Mouse (Mus musculus) cortical plate, adult 2 months (tissue): Measurements from ENCODE around the gene Nelfe. TPM values are rescaled to one million over a fixed set of nuclear protein-coding genes. Genes with fewer than 3 reads are reported as not detected.
"Not testable (repeated sequence)": the region's sequence is repeated elsewhere in the genome, so short reads cannot be mapped to it uniquely, and the experiment has no call there.

Source experiments
- H3K27ac ChIP-seq: fragments of 200-500 bp; 2 replicates; pipeline ENCODE4 v1.5.1; 2012; ENCODE audit warnings: low read length, control low read depth, inconsistent platforms; ENCODE audit not compliant: insufficient read depth
- H3K4me1 ChIP-seq: fragments of 200-500 bp; 2 replicates; pipeline ENCODE4 v1.6.1; 2011; ENCODE audit warnings: low read length; ENCODE audit not compliant: control insufficient read depth, insufficient read depth
- H3K4me3 ChIP-seq: fragments of 200-500 bp; 2 replicates; pipeline ENCODE4 v1.5.1; 2011; ENCODE audit warnings: mild to moderate bottlenecking, low read length, control low read depth; ENCODE audit not compliant: insufficient read depth
- CTCF ChIP-seq: fragments of 200-500 bp; IDR thresholded peaks from 2 replicates; pipeline ENCODE4 v1.5.1; 2011; ENCODE audit warnings: mild to moderate bottlenecking, control low read depth, low read length; ENCODE audit not compliant: insufficient read depth; ENCODE audit errors: extremely low read depth
- POLR2A ChIP-seq: fragments of 200-500 bp; IDR thresholded peaks from 2 replicates; pipeline ENCODE4 v1.6.1; 2011; ENCODE audit warnings: mild to moderate bottlenecking, low read length, control low read depth; ENCODE audit not compliant: insufficient read depth; ENCODE audit errors: extremely low read depth
- polyA plus RNA-seq: library from polyadenylated mRNA; depleted of rRNA; stranded (reverse); fragments of >200 nt; gene quantifications from 2 replicates; pipeline ENCODE4 v1.2.3, GENCODE M21; 2012; rRNA removed

The Nelfe gene
- polyA plus RNA-seq, result 56.3 and 65.8 TPM in 2 replicates

- TF ChIP-seq POLR2A (peak; percentile 33; the same call in 1 of the 2 replicates), CTCF (no peak)
- H3K4me3 ChIP-seq, result peak within 1 kb of the TSS; percentile 88
- peaks cover 7% of the 10 kb centered on the region; the same call in 1 of the 2 replicates for H3K4me1 ChIP-seq
Observed at GRCm38 (mm10) chr17:34849722-34850516, at the start of gene Nelfe, which contains the start of gene Skiv2l. Nelfe (plus strand) TSS chr17:34850391. Skiv2l (minus strand) TSS chr17:34850210.

GRCm38 (mm10) chr17:34800781-34801305 lies 49.3 kb upstream of the Nelfe start:
- not testable (repeated sequence) for H3K27ac ChIP-seq, H3K4me3 ChIP-seq, H3K4me1 ChIP-seq

More at GRCm38 (mm10) chr17:34849722-34850516, at the start of gene Nelfe, which contains the start of gene Skiv2l:
- no peak within 1 kb of the TSS for H3K27ac ChIP-seq

GRCm38 (mm10) chr17:34802756-34803155 lies 47.4 kb upstream of the Nelfe start:
- not testable (repeated sequence) for H3K4me3 ChIP-seq, H3K27ac ChIP-seq

GRCm38 (mm10) chr17:34803367-34803766 lies 46.8 kb upstream of the Nelfe start:
- not testable (repeated sequence) for H3K4me3 ChIP-seq, H3K4me1 ChIP-seq, H3K27ac ChIP-seq

More at GRCm38 (mm10) chr17:34802756-34803155, 47.4 kb upstream of the Nelfe start:
- not testable (repeated sequence) for H3K4me1 ChIP-seq

- not testable (repeated sequence) for H3K4me1 ChIP-seq, H3K4me3 ChIP-seq, H3K27ac ChIP-seq
Observed at GRCm38 (mm10) chr17:34804301-34804700, 45.9 kb upstream of the Nelfe start, which contains the start of gene Cyp21a1. Cyp21a1 (minus strand) TSS chr17:34804561.

GRCm38 (mm10) chr17:34804871-34805562 lies 45.2 kb upstream of the Nelfe start:
- TF ChIP-seq POLR2A (no peak), CTCF (peak; percentile 23; the same call in 1 of the 2 replicates)
- no peak overlapping the region for H3K27ac ChIP-seq
- H3K4me1 ChIP-seq, result no peaks in the 10 kb centered on the region
- no peak overlapping the region for H3K4me3 ChIP-seq

- H3K27ac ChIP-seq, result no peak overlapping the region
- H3K4me1 ChIP-seq, result no peaks in the 10 kb centered on the region
- H3K4me3 ChIP-seq, result no peak overlapping the region
- TF ChIP-seq CTCF (no peak), POLR2A (no peak)
Observed at GRCm38 (mm10) chr17:34807176-34807575, 43.0 kb upstream of the Nelfe start.

GRCm38 (mm10) chr17:34808599-34809205 lies 41.5 kb upstream of the Nelfe start:
- no peak for TF ChIP-seq CTCF
- Histone ChIP-seq H3K4me3 (no peak overlapping the region), H3K4me1 (no peaks in the 10 kb centered on the region), H3K27ac (no peak overlapping the region)

GRCm38 (mm10) chr17:34810411-34810810 lies 39.8 kb upstream of the Nelfe start:
- H3K4me1 ChIP-seq, H3K27ac ChIP-seq, H3K4me3 ChIP-seq: not testable (repeated sequence)

GRCm38 (mm10) chr17:34810811-34811210 lies 39.4 kb upstream of the Nelfe start:
- H3K4me1 ChIP-seq, H3K27ac ChIP-seq, H3K4me3 ChIP-seq: not testable (repeated sequence)
